Mouse (Mus musculus) testis, postnatal 14 days (tissue): Measurements from ENCODE around the gene Vgll4.

Experiments
- DNase-seq: peaks from one replicate; pipeline ENCODE4 v3.0.0; 2021; ENCODE audit warnings: low spot score

Vgll4 gene

DNA sequence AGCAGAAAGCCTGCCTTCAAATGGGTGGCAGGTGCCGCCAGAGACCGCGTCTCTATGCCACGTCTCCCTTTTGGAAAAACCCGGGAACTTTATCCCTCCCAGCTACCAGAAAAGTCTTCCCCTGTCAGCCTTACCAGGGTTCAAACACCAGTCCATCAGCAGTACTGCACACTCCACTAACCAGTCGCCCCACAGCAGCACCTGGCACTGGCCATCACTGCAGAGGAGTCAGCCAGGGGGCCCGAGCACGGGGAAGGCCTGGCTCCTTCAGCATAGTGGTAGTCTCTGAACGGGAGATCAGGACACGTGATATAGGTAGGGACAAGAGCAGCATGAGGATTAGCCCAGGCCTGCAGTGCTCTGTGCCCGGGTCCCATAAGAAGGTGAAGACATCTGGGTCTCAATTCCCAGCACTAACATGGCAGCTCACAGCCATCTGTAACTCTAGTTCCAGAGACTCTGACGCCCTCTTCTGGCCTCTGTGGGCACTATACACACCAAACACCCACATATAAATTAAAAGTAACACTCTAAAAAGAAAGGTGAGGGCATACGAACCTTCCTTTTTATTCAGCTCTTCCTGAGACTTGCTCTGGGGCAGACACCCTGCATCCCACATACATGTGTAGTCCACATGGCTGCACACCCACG is 98.7 kb downstream of the Vgll4 start:
- DNase-seq, result no peak

DNA sequence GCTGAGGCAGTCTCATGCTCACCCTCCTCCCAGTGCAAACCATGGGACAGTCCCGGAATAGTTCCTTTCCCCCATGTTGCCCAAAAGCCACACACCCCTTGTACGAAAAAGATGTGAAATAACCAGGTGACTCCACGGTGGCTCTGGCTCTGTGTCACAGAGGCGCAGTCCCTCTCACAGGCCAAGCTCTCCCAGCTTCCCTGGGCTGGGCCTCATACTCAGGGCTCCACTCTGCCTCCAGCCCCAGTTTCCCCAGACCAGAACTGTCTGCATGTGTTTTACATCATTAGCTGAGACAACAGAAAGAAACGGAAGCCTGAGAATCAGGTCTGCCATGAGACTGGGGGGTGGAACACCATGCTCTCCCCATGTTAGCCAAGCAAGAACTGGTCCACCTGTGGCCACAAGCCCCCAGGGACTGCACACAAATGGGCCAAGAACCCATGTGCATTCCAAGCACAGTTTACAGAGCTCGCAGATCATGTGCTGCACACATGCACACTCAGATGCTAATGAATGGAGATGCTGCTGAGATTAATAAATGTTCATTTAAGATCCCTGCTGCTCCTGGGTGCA is 100.2 kb downstream of the Vgll4 start:
- DNase-seq, result no peak

DNA sequence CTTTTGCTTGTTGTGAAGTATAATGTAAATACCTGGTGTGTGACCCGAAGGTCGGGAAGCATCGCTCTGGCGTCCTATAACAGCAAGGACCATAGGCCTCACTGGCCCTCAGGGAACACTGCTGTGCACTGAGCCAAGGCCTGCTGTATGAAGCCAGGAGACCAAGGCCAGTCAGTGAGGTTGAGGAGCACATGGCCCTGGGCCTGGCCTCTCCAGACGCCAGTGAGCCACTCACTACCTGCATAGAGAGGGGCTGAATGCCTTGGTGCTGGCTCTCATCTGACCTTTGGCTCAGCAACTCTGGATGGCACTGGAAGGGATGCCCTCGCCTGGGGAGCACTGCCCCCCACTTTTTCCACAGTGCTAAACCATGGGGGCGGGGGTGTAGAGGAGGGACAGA is 101.1 kb downstream of the Vgll4 start:
- DNase-seq, result no peak

GRCm38 (mm10) chr6:114866619-114867018 is 103.2 kb downstream of the Vgll4 start:
- DNase-seq, result no peak

DNA sequence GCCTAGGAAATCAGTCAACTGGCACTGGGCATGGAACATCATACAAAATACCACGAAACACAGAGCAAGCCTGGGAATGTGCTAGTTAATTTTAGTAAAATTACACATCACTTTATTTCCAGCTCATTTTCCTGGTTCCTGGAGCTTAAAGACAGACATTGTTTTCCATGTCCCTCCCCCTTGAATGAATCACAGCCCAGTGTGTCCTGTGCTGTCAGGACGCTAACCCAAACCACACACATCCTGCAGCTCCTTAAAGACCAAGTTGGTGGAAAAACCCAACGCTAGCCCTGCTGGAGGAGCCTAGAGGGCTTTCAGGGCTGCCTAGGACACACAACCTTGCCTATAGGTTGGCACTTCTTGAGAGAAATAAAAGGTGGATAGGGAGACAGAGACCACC is 103.7 kb downstream of the Vgll4 start:
- DNase-seq, result no peak

- DNase-seq, result no peak
Measured at GRCm38 (mm10) chr6:114864421-114864820, 105.4 kb downstream of the Vgll4 start.

- DNase-seq, result no peak
Measured at GRCm38 (mm10) chr6:114863501-114863900, 106.3 kb downstream of the Vgll4 start.

GRCm38 (mm10) chr6:114862046-114862445 is 107.7 kb downstream of the Vgll4 start:
- DNase-seq, result no peak

- DNase-seq, result no peak
Measured at GRCm38 (mm10) chr6:114861591-114861990, 108.2 kb downstream of the Vgll4 start.

DNA sequence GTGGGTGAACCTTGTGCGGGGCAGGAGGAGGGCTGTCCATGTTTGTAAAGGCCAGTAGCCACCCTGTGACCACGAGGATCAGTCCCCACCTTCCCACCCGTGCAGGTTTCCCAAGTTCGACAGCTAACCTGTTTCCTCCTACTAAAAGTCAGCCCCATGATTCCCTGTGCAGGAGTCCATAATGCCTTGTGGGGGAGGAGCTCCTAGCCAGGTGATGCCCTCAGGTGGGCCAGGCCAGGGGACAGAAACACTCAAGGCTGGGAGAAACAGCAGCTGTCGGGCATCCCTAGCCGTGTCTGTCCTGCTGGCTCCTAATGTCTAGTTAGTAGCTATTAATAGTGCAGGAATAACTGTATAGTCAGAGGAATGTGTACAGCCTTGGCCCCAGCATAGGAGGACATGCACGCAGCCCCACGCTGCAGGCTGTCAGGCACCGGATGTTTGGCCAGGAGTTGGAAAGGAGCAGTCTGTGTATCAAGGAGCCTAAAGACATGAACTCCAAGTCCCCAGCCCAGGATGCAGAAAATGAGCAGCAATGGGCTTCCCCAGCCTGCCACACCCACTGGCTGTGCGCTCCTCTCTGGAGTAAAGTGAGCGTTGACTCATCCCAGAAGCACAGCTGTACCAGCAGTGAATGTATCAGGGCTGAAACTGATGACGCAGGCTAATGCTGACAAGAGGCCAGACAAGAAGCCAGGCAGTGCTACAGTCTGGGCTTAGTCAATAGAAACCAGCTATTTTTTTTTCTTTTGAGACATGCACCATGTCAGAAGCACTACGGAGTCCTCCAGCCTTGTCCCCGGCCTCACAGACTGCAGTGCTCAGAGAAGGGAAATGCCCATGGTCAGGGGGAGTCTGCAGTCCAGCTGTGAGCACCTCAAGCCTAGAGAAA is 108.9 kb downstream of the Vgll4 start:
- no peak for DNase-seq

DNA sequence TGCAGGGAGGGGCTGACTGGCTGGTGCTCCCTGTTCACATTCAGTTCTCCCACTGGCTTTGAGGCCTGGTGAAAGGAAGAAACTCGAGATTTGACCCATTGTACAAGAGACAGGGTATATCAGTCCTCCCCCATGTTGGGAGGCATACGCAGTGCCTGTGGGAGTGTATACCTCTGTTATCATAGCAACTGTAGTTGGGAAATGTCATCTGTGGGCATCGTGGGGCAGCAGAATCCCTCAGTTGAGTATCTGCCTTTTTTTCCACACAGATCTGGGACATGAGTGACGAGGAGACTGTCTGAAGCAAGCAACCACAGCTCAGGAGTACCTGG is 111.1 kb downstream of the Vgll4 start:
- no peak for DNase-seq

- DNase-seq, result no peak
Measured at GRCm38 (mm10) chr6:114857996-114858721, 111.6 kb downstream of the Vgll4 start.

DNA sequence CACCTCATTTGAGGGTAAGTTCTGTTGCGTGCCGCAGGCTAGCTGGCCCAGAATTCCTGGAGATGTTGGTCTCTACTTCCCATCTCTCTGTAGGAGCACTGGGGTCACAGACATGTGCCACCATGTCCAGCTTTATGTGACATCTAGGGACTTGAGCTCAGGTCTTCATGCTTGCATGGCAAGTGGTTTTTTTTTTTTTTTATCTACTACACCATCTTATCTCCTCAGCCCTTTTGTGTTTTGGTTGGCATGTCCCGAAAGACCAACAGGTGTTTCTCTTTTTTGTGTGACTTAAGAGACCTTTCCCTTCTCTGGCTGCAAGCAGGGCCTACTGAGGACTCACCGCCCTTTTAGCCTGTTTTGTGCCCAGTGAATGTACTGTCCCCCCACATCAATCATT is 113.3 kb downstream of the Vgll4 start:
- DNase-seq, result no peak

DNA sequence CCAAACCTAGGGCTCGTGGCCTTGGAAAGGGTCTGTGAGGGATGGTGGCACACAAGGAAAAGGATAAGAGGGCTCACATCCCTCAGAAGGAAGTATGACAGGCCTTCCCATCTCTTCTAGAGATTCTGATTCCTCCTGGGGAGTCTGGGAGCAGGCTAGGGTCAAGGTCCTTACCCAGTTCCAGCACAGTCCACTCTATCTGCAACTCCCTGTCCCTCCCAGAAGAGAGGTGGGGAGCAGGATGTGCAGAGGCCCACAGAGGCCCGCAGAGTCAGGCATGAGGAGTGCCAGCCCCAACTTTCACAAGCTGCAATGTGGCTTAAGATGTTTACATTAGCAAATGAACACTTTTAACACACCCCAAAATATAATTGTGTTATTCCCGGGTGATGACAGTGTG is 114.2 kb downstream of the Vgll4 start:
- no peak for DNase-seq

DNA sequence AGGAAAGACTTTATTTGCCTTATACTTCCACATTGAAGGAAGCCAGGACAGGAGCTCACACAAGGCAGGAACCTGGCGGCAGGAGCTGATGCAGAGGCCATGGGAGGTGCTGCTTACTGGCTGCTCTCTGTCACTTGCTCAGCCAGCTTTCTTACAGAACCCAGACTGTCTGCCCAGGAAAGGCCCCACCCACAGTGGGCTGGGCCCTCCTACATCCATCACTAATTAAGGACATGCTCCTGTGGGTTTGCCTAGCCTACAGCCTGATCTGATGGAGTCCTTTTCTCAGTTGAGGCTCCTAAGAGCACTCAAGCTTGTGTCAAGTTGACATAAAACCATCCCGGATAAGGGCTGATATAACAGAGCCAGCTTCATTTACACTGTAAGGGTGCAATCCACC is 115.4 kb downstream of the Vgll4 start:
- no peak for DNase-seq

- DNase-seq, result no peak
Measured at GRCm38 (mm10) chr6:114852739-114853138, 117.1 kb downstream of the Vgll4 start.

DNA sequence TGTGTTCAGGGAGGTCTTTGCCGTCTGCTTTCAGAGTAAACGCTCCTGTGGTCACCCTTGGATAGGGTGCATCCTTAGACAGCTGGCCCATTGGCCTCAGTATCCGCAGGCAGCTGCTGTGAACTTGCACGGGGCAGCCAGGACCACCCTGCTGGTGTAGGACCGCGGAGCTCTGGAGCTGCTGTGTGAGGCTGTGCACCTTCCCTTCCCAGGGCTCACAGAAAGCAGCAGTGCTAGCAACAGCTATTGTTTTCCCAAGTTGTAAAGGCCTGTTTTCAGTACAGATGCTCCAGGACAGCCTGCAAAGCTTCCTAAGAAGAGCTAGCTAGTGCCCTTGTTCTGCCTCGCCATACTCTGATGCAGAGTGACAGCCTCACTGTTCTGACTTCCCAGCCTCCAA is 118.1 kb downstream of the Vgll4 start:
- no peak for DNase-seq

DNA sequence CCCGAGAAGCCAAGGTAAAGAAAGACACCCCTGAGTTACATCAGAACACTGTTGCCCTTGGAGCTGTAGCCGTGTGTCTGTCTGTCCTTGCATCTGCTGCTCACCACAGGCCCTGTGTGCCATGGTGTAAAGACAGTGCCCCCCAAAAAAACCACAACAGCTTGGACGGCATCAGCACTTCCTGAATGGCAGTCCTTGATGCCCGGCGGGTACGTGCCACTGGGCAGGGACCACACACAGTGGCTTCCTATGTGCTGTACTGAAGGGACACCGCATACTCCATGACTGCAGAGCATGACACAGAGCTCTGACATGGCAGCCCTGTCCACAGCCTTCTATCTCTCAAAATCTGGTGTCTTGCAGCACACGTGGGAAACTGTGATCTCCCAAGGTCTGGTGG is 120.0 kb downstream of the Vgll4 start:
- DNase-seq, result no peak

DNA sequence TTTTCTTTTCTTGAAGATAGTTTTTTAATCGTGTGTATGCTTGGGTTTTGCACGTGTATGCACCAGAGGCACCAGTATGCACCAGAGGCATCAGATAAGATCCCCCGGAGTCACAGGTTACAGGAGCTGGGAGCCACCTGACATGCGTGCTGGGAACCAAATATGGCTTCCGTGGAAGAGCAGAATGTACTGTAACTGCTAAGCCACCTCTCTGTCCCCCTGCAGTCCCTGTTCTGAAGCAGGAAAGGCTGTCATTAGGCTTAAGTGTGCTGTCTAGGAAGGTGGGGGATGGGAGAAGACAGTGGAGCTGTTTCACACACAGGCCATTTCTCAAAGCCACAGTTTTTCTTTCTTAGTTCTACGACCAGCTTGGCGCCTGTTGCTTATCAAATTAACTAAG is 121.0 kb downstream of the Vgll4 start:
- no peak for DNase-seq

- DNase-seq, result no peak
Measured at GRCm38 (mm10) chr6:114847582-114848174, 122.1 kb downstream of the Vgll4 start.

- no peak for DNase-seq
Measured at GRCm38 (mm10) chr6:114846153-114846772, 123.5 kb downstream of the Vgll4 start.

- DNase-seq, result no peak
Measured at GRCm38 (mm10) chr6:114842863-114843262, 126.9 kb downstream of the Vgll4 start.
